Mouse (Mus musculus) midbrain, embryonic 13.5 days (tissue): Measurements from ENCODE around the gene C4b. TPM values are rescaled to one million over a fixed set of nuclear protein-coding genes. Genes with fewer than 3 reads are reported as not detected.
A peak's percentile ranks its signal among the peaks of the same experiment; 100 is the strongest.

Source experiments
- ATAC-seq: fragments of 200-750 bp; cut with Nextera tagmentation; 2 replicates; pipeline ENCODE4 v1.8.0; 2017; ENCODE audit warnings: mild to moderate bottlenecking, moderate TSS enrichment, moderate library complexity
- H3K27ac ChIP-seq: fragments of 300-500 bp; sonication (generic); 2 replicates; pipeline ENCODE4 v1.5.1; 2015; ENCODE audit warnings: inconsistent platforms, mild to moderate bottlenecking, moderate library complexity
- H3K27me3 ChIP-seq: fragments of 300-500 bp; sonication (generic); 2 replicates; pipeline ENCODE4 v1.6.1; 2015; ENCODE audit warnings: mild to moderate bottlenecking, inconsistent platforms
- H3K36me3 ChIP-seq: fragments of 300-500 bp; sonication (generic); 2 replicates; pipeline ENCODE4 v1.6.1; 2015; ENCODE audit warnings: mild to moderate bottlenecking, inconsistent platforms
- H3K4me1 ChIP-seq: fragments of 300-500 bp; sonication (generic); replicated peaks from 2 replicates; pipeline ENCODE4 v1.6.1; 2015; ENCODE audit warnings: inconsistent platforms
- H3K4me2 ChIP-seq: fragments of 300-500 bp; sonication (generic); replicated peaks from 2 replicates; pipeline ENCODE4 v1.6.1; 2015; ENCODE audit warnings: moderate library complexity, mild to moderate bottlenecking, inconsistent platforms
- H3K4me3 ChIP-seq: fragments of 300-500 bp; sonication (generic); replicated peaks from 2 replicates; pipeline ENCODE4 v1.5.1; 2015; ENCODE audit warnings: mild to moderate bottlenecking, inconsistent platforms
- H3K9ac ChIP-seq: fragments of 300-500 bp; sonication (generic); replicated peaks from 2 replicates; pipeline ENCODE4 v1.6.1; 2015; ENCODE audit warnings: mild to moderate bottlenecking, inconsistent platforms
- H3K9me3 ChIP-seq: fragments of 300-500 bp; sonication (generic); 2 replicates; pipeline ENCODE4 v1.6.1; 2016; ENCODE audit warnings: mild to moderate bottlenecking, inconsistent platforms
- WGBS: fragments of 180-500 bp; shearing (Covaris S2); methylation state at CpG from one replicate; pipeline ENCODE4 v1.1.7; 2015; 5-methylcytosine and 5-hydroxymethylcytosine counted together
- polyA plus RNA-seq: library from polyadenylated mRNA; unstranded; fragments of >200 nt; fragmentation: Nextera tagmentation; extraction: Ambion mirVana; gene quantifications from 2 replicates; pipeline ENCODE4 v1.2.1, GENCODE M21; 2015

C4b gene
- polyA plus RNA-seq, 1 experiment from 2014 or later: not detected

DNA sequence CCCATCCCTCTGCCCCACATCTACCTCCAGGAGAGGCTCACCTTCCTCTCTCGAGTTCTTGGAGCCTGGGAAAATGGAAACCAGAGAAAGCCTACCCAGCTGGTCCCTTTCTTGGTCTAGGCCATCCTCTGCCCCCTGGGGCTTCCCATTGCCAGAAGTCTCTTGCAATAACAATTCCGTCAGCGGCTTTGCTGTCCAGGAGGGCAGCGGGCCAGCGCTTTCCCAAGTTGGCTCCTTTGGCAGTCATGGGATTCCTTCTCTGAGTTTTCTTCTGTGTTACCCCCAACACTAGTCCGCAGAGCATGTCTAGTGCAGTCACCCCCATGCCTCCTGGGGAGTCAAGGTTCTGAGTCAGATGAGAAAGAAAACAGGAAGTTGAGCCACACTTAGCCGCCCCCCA lies 50.8 kb downstream of the C4b start:
- no peak overlapping the region for H3K4me3 ChIP-seq
- ATAC-seq: no peak
- 67% methylated on average over 7 of the region's 7 CpGs for WGBS
- no peaks in the 10 kb centered on the region for H3K36me3 ChIP-seq
- no peaks in the 10 kb centered on the region for H3K4me1 ChIP-seq
- H3K27me3 ChIP-seq: no peaks in the 10 kb centered on the region
- H3K27ac ChIP-seq: no peak overlapping the region
- no peak overlapping the region for H3K9ac ChIP-seq
- H3K4me2 ChIP-seq: no peak overlapping the region
- no peaks in the 10 kb centered on the region for H3K9me3 ChIP-seq

DNA sequence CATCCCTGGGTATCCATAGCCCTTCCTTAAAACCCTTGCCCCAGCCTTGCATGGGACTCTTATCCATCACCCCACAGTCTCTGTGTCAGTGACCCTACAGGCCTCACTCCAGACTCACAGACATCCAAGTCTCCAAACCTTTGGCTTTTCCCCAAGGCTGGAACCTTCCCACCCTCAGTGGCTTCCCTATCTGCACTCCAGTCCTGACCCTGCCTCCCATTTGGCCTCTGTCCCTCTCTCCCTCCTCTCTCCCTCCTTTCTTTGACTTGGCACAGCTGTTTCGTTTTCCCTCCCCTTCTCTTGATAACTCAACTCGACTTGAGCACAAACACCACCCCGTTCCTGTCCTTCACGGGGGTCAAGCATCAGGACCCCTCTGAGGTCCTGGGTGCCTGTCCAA lies 53.2 kb downstream of the C4b start:
- WGBS: 84% methylated on average over 4 of the region's 4 CpGs
- H3K36me3 ChIP-seq: no peaks in the 10 kb centered on the region

DNA sequence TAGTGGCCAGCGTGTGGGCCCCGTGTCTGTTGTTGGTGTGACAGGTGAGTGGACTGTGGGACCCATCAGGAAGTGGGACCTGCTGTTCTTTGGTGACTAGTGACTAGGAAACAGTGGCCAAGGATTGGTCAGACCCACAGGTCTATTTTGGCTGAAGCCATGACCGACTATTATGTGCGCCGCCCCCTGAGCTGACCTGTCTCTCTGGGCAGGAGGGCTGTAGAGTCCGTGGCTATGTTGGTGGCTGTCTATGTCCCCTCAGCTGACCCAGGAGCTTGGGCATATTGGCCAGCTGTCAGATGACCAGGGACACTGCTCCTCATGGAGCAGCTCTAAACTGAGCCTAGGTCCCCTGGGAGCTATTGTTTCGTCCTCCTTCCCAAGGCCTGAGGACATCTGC lies 54.8 kb downstream of the C4b start:
- H3K27me3 ChIP-seq: no peaks in the 10 kb centered on the region
- no peak overlapping the region for H3K4me3 ChIP-seq
- no peaks in the 10 kb centered on the region for H3K36me3 ChIP-seq
- no peaks in the 10 kb centered on the region for H3K9me3 ChIP-seq
- no peaks in the 10 kb centered on the region for H3K4me1 ChIP-seq
- H3K9ac ChIP-seq: no peak overlapping the region
- no peak overlapping the region for H3K4me2 ChIP-seq
- no peak overlapping the region for H3K27ac ChIP-seq
- ATAC-seq: no peak
- WGBS: 91% methylated on average over 7 of the region's 7 CpGs

More for the DNA sequence above, 53.2 kb downstream of the C4b start:
- no peak overlapping the region for H3K4me3 ChIP-seq
- no peak overlapping the region for H3K27ac ChIP-seq
- no peaks in the 10 kb centered on the region for H3K9me3 ChIP-seq
- H3K4me2 ChIP-seq: no peak overlapping the region
- H3K4me1 ChIP-seq: no peaks in the 10 kb centered on the region
- no peaks in the 10 kb centered on the region for H3K27me3 ChIP-seq
- H3K9ac ChIP-seq: no peak overlapping the region
- ATAC-seq: no peak

DNA sequence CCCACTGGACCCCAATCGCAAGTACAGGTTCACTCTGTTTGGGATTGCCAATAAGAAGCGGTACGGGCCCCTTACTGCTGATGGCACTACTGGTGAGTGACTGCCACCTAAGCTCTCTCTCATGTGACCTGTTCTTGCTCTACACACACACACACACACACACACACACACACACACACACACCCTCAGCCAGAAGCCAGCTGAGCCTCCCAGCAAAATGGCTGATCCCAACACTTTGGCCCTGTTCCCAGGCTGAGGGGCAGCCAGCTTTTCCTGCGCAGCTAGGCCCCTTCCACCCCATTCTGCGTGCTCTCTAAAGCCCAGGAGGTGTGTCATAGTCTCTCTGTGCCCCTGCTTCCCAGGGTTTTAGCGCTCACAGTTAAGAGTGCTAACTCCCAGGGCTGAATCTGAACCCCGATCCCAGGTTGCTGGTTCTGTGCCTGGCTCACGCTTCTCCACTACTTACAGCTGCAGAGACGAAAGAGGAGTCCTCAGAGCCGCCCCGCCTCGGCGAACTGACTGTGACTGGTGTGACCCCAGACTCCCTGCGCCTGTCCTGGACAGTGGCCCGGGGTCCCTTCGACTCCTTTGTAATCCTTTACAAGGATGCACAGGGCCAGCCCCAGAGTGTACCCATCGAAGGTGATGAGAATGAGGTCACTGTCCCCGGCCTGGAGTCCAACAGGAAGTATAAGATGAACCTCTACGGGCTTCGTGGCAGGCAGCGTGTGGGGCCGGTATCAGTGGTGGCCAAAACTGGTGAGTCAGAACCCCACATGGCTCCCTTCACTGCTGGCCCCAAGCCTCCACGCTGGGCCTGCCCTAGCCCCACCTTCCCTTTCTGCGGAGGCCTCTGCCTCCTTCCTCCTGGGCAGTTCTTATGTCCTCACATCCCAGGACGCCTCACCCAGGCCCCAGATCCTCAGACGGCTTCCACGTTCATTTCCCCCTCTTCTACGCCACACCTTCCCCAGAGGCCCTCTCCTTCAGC lies 58.3 kb downstream of the C4b start:
- peak; percentile 44; the same call in 1 of the 2 replicates for ATAC-seq
- H3K27ac ChIP-seq: no peak overlapping the region
- H3K36me3 ChIP-seq: no peaks in the 10 kb centered on the region
- 80% methylated on average over 28 of the region's 28 CpGs for WGBS
- H3K4me1 ChIP-seq: peaks cover 3% of the 10 kb centered on the region; the same call in 1 of the 2 replicates
- no peak overlapping the region for H3K4me3 ChIP-seq
- no peak overlapping the region for H3K9ac ChIP-seq
- no peaks in the 10 kb centered on the region for H3K9me3 ChIP-seq
- H3K27me3 ChIP-seq: no peaks in the 10 kb centered on the region
- H3K4me2 ChIP-seq: no peak overlapping the region

DNA sequence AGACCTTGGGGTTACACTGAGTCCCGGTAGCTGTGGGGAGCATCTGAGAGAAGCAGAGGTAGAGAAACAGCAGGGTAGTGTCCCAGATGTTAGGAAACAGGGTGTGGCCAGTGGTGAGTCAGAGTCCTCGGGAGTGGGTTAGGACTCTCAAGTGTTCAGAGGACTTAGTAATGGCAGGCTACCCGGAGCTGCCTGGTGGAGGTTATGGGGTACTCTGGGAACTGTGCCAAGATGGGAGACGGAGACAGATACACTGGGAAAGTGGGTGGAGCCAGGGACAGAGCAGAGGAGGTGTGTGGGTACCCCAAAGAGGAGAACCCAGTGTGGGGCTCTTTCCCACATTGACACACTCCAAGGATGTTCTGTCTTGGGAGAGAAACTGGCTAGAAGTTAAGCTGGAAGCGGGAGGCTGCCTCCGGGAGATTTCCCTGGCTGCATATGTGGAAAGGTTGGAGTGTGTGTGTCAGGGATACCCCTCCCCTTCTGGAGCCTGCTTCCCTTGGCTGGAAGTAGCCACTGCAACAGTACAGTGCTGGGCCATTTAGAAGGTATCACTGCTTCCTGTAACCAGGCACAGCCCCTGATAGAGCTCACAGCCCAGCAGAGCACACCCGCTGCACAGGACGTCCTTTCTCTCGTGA lies 59.3 kb downstream of the C4b start:
- ATAC-seq: no peak
- Histone ChIP-seq H3K27me3 (0 out of 2 replicates have a peak, but pooled peaks cover 3% of the 10 kb centered on the region), H3K4me3 (no peak overlapping the region), H3K27ac (no peak overlapping the region), H3K36me3 (no peaks in the 10 kb centered on the region), H3K4me1 (peaks cover 3% of the 10 kb centered on the region; the same call in 1 of the 2 replicates), H3K4me2 (no peak overlapping the region), H3K9ac (no peak overlapping the region), H3K9me3 (no peaks in the 10 kb centered on the region)
- WGBS: 80% methylated on average over 9 of the region's 9 CpGs

DNA sequence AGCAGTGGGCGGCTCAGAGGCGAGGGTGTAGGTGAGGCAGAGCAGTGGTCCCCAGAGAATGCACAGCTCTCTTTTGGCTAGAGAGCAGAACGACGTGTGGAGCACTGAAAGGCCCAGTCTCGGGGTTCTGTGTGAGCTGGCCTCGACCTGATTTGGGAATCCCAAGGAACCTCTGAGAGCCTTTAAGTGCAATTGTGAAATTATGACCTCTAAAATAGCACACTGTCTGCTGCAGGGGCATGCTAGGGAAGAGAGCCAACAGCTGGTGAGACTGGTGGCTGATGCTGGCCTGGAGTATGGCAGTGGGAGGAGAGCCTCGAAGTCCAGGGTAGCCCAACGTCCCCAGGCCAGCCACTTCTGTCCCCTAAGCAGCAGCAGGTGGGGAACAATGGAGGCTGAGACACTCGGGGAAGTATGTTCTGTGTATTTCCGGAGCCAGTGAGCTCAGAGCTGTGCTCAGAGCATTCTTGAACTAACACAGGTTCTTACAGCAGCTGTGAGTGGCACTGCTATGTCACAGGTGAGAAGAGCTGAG lies 59.9 kb downstream of the C4b start:
- no peak overlapping the region for H3K9ac ChIP-seq
- 0 out of 2 replicates have a peak, but pooled peaks cover 3% of the 10 kb centered on the region for H3K27me3 ChIP-seq
- peaks cover 3% of the 10 kb centered on the region; the same call in 1 of the 2 replicates for H3K4me1 ChIP-seq
- no peak overlapping the region for H3K4me3 ChIP-seq
- no peak for ATAC-seq
- H3K36me3 ChIP-seq: no peaks in the 10 kb centered on the region
- H3K9me3 ChIP-seq: no peaks in the 10 kb centered on the region
- H3K4me2 ChIP-seq: no peak overlapping the region
- 74% methylated on average over 10 of the region's 10 CpGs for WGBS
- no peak overlapping the region for H3K27ac ChIP-seq

DNA sequence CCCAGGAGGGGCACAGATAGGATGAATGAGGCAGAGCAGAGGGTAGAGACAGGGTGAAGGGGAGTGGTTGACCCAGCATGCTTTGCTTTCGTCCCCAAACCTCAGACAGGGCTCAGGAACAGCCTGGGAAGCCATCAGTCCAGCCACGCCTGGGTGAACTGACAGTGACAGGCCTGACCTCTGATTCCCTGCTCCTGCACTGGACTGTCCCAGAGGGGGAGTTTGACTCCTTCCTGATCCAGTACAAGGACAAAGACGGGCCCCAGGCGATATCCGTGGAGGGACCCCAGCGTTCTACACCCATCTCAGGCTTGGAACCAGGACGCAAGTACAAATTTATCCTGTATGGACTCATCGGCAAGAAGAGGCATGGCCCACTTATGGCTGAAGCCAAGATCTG lies 60.5 kb downstream of the C4b start:
- Histone ChIP-seq H3K9ac (no peak overlapping the region), H3K4me2 (no peak overlapping the region), H3K4me3 (no peak overlapping the region), H3K27me3 (peaks cover 3% of the 10 kb centered on the region; the same call in 1 of the 2 replicates), H3K4me1 (peaks cover 3% of the 10 kb centered on the region; the same call in 1 of the 2 replicates), H3K27ac (no peak overlapping the region), H3K9me3 (no peaks in the 10 kb centered on the region), H3K36me3 (no peaks in the 10 kb centered on the region)
- no peak for ATAC-seq
- 78% methylated on average over 8 of the region's 8 CpGs for WGBS

DNA sequence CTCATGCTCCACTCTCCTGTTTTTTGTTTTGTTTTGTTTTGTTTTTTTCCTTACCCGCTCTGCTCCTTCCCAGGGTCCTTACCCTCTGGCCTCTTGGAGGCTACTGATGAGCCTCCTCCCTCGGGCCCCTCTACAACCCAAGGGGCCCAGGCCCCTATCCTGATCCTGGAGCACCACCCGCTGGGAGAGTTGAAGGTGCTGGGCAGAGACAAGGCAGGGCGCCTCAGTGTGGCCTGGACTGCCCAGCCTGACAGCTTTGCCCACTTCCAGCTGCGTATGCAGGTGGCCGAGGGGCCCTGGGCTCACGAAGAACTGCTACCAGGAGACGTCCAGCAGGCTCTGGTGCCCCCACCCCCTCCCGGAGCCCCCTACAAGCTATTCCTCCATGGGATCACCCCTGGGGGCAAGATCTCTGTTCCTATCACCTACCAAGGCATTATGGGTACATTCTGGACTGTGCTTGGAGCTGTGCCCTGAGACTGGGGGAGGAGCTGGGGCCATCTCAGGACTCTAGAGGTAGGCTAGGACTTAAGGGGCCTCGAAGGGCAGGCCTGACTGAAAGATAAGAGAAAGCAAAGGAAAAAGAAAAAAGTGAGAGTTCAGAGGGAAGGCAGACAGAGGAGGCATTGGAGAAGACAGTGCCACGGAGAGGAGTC lies 61.7 kb downstream of the C4b start:
- H3K9me3 ChIP-seq: no peaks in the 10 kb centered on the region
- peaks cover 6% of the 10 kb centered on the region; the same call in 1 of the 2 replicates for H3K27me3 ChIP-seq
- no peak overlapping the region for H3K4me2 ChIP-seq
- H3K27ac ChIP-seq: no peak overlapping the region
- no peaks in the 10 kb centered on the region for H3K36me3 ChIP-seq
- H3K4me1 ChIP-seq: peaks cover 3% of the 10 kb centered on the region; the same call in 1 of the 2 replicates
- WGBS: 71% methylated on average over 11 of the region's 11 CpGs
- H3K4me3 ChIP-seq: no peak overlapping the region
- ATAC-seq: no peak
- H3K9ac ChIP-seq: no peak overlapping the region

DNA sequence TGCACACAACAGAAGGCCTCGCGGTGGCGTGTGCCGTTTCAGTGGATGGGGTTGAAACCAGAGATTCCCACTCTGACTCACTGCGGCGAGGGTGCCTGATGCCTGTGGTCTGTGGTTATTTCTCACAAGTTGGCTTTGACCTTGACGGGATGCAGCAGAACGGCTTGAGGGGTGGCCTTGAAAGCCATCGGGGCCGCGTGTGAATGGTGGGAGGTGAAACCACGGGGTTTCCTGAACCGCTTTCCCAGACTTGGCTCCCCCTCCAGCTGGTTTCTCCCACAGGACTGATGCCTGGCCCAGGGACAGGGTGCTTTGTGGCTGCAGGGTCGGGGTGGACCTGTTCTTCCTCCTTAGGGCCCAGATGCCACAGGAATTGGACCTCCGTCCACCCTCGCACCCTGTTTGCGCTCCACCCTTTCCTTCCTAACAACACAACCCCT lies 62.5 kb downstream of the C4b start:
- Histone ChIP-seq H3K27me3 (peaks cover 6% of the 10 kb centered on the region; the same call in 1 of the 2 replicates), H3K36me3 (no peaks in the 10 kb centered on the region), H3K4me2 (no peak overlapping the region), H3K4me1 (peaks cover 3% of the 10 kb centered on the region; the same call in 1 of the 2 replicates), H3K4me3 (no peak overlapping the region), H3K9ac (no peak overlapping the region), H3K27ac (no peak overlapping the region), H3K9me3 (no peaks in the 10 kb centered on the region)
- no peak for ATAC-seq
- 87% methylated on average over 17 of the region's 17 CpGs for WGBS

DNA sequence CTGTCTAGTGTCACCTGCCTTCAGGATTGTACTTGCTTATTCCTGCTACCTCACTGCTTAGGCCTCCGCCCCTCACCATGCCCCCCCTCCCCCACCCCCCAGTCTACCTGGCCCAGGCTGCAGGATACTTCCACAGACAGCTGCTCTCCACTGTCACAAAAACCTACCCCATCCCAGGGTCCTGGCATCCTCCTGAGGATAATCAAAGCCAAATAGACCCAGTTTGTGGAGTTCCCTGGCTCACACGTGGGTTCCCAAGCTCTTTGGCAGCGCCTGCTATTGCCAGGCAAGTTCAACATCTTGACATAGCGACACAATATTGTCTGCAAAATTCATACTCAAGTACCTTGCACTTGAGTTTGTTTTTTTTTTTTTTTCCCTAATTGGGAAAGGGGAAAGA lies 63.1 kb downstream of the C4b start:
- ATAC-seq: no peak
- 85% methylated on average over 4 of the region's 4 CpGs for WGBS
- Histone ChIP-seq H3K4me3 (no peak overlapping the region), H3K4me1 (peaks cover 3% of the 10 kb centered on the region; the same call in 1 of the 2 replicates), H3K27ac (no peak overlapping the region), H3K36me3 (no peaks in the 10 kb centered on the region), H3K9ac (no peak overlapping the region), H3K9me3 (no peaks in the 10 kb centered on the region), H3K27me3 (peaks cover 6% of the 10 kb centered on the region; the same call in 1 of the 2 replicates), H3K4me2 (no peak overlapping the region)

DNA sequence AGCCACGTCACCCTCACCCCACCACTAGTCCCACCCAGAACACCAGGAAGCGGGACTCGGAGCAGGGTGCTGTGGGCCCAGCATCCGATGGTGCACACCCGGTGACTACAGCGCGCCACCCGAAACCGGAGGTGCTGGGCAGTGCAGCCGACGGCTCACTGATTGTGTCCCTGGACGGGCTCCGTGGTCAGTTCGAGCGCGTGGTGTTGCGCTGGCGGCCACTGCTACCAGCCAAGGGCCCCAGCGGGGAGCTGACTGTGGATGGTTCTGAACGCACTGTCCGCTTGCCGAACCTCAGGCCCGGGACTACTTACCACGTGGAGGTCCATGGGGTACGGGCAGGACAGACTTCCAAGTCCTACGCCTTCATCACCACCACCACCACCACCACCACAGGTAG lies 63.5 kb downstream of the C4b start:
- H3K36me3 ChIP-seq: no peaks in the 10 kb centered on the region
- H3K27ac ChIP-seq: no peak overlapping the region
- no peak for ATAC-seq
- no peak overlapping the region for H3K4me3 ChIP-seq
- WGBS: 77% methylated on average over 26 of the region's 26 CpGs
- no peak overlapping the region for H3K9ac ChIP-seq
- H3K27me3 ChIP-seq: peaks cover 9% of the 10 kb centered on the region
- no peak overlapping the region for H3K4me2 ChIP-seq
- H3K9me3 ChIP-seq: no peaks in the 10 kb centered on the region
- peaks cover 3% of the 10 kb centered on the region; the same call in 1 of the 2 replicates for H3K4me1 ChIP-seq
